In genomic region chr13:37636363-37636762, GRCm38 (mm10) we compare ENCODE assay signal across 27 mouse cellular contexts.
"Had no signal": no experiment of that assay in that cellular context is flagged by ENCODE, and none has a peak within 500 bp of the region (broad histone marks: within the 10 kb centered on the region; RNA-seq: fewer than 3 reads in every experiment).

No protein-coding gene starts in this region.

- H3K9me3 ChIP-seq: embryonic facial prominence, embryonic 12.5 days; embryonic facial prominence, embryonic 15.5 days; forebrain, embryonic 10.5 days; forebrain, embryonic 13.5 days; forebrain, embryonic 15.5 days had no signal

- H3K4me1 ChIP-seq: embryonic facial prominence, embryonic 10.5 days; embryonic facial prominence, embryonic 12.5 days; embryonic facial prominence, embryonic 13.5 days; embryonic facial prominence, embryonic 15.5 days; forebrain, embryonic 10.5 days; forebrain, embryonic 12.5 days; forebrain, embryonic 13.5 days; forebrain, embryonic 15.5 days had no signal

- DNase-seq: cerebellum, adult 18-20 months; cerebellum, adult 2 months; cerebellum, adult 8-10 months; cerebellum, adult 9-10 months; cerebellum, adult 9-11 months; cerebellum, postnatal 10 days; cerebellum, postnatal 14 days; cerebellum, postnatal 25 days; cerebellum, postnatal 36 days; embryo, embryonic 11 days; forebrain, postnatal 0 days; gastrocnemius, adult 2 months; gastrocnemius, postnatal 10 days; gastrocnemius, postnatal 14 days; gastrocnemius, postnatal 25 days; gastrocnemius, postnatal 36 days had no signal

- H3K4me3 ChIP-seq: embryonic facial prominence, embryonic 10.5 days; embryonic facial prominence, embryonic 12.5 days; embryonic facial prominence, embryonic 13.5 days; embryonic facial prominence, embryonic 15.5 days; erythroblast, embryonic 14.5 days; forebrain, embryonic 10.5 days; forebrain, embryonic 12.5 days; forebrain, embryonic 13.5 days; forebrain, embryonic 15.5 days; gastrocnemius, adult 2 months had no signal

- H3K9ac ChIP-seq: embryonic facial prominence, embryonic 12.5 days; embryonic facial prominence, embryonic 13.5 days; embryonic facial prominence, embryonic 15.5 days; forebrain, embryonic 12.5 days; forebrain, embryonic 13.5 days; forebrain, embryonic 15.5 days; forebrain, postnatal 0 days had no signal

- H3K27ac ChIP-seq: embryonic facial prominence, embryonic 10.5 days; embryonic facial prominence, embryonic 12.5 days; embryonic facial prominence, embryonic 13.5 days; embryonic facial prominence, embryonic 15.5 days; forebrain, embryonic 10.5 days; forebrain, embryonic 12.5 days; forebrain, embryonic 13.5 days; forebrain, embryonic 15.5 days; gastrocnemius, adult 2 months had no signal

- H3K36me3 ChIP-seq: embryonic facial prominence, embryonic 10.5 days; embryonic facial prominence, embryonic 12.5 days; embryonic facial prominence, embryonic 13.5 days; embryonic facial prominence, embryonic 15.5 days; forebrain, embryonic 10.5 days; forebrain, embryonic 12.5 days; forebrain, embryonic 15.5 days had no signal

- ATAC-seq: forebrain, embryonic 13.5 days; forebrain, embryonic 14.5 days; forebrain, embryonic 15.5 days; forebrain, embryonic 16.5 days; forebrain, postnatal 0 days had no signal

- H3K4me2 ChIP-seq: embryonic facial prominence, embryonic 12.5 days; embryonic facial prominence, embryonic 13.5 days; embryonic facial prominence, embryonic 15.5 days; forebrain, embryonic 12.5 days; forebrain, embryonic 13.5 days; forebrain, embryonic 15.5 days had no signal

- H3K27me3 ChIP-seq: embryonic facial prominence, embryonic 12.5 days; embryonic facial prominence, embryonic 13.5 days; embryonic facial prominence, embryonic 15.5 days; forebrain, embryonic 12.5 days; forebrain, embryonic 13.5 days; forebrain, embryonic 15.5 days had no signal
